Mouse (Mus musculus): ENCODE results near the gene Qk.

Qk gene

DNA sequence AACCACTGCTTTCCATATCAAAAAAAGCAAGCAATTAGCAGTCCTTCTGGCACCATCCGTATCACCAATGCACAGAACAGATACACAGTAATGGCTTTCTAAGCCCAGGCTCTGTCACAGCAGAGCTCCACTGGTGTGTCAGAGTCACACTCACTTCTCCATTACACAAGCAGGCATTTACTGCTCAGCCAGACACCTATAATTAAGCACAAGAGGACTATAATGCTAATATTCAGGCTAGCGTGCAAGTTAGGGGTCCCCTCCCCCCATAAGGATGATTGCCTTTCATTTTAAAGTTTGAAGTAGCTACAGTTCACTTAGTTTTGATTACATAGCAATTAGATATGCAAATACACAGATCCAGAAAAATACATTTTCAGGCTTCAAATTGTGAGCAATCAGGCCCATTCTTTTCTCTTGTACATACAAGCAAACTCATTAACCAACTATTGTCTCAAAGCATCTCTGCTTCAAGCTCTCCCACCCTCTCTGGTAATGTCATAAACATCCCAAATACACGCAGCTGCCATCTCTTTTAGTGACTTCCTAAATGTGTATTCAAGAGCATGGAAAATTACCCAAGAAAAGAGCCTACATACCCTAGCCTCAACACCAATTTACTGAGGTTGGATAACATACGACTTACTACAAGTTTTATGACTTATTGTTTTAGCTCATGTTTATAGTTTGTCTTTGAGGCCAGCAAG is 68.2 kb downstream of the Qk start:
- DNase-seq (ENCODE audit: low read depth, low spot score), result no peak

DNA sequence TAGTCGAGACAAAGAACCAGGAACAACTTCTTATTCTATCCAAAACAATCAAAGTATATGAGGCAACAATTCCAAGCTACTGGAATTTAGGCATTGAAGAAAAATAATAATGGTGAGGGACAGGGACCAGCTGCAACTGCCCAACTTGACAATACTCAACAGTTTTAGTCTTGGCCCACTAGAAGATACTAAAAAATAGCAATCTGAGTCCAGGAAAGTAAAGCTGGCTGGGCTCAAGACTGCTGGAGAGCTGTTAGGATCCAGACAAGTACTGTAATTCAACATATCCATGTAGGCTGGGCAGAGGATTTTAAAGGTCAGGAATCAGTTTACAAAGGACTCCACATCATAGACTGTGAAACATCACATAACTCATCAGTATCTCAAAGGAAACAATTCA is 79.6 kb downstream of the Qk start:
- no peak for DNase-seq (ENCODE audit: low read depth, low spot score)

DNA sequence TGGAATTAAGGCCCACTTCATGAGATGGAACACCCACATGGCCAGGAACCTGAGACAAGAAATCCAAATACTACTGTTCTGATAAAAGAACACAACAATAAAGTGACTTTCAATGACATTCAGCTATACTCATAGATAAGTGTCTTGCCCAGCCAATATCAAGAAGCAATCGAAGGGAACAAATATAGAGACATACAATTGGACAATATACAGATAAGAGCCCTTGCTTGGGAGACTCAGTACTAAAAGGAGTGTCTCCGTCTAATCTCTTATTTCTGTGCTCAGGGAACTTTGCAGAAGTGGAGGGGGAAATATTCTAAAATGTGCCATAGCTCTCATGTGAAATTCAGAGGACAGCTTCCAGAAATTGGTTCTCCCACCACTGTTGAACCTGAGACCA is 83.1 kb downstream of the Qk start:
- no peak for DNase-seq (ENCODE audit: low read depth, low spot score)

DNA sequence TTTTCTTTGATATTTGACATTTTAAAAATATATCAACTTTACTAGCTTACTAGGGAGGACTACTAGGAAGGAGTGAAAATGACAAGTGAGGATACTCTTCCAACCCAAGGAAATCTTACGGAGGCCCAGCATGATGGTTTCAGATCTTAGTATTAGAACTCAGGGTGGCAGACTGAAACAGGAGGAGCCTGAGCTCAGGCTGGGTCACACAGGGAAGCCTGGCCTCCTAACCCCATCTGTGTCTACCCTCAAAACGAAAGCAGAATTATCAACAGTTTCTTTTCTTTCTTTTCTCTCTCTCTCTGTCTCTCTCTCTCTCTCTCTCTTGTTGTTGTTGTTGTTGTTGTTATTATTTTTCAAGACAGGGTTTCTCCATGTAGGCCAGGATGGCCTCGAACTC is 87.2 kb downstream of the Qk start:
- no peak for DNase-seq (ENCODE audit: low read depth, low spot score)

DNA sequence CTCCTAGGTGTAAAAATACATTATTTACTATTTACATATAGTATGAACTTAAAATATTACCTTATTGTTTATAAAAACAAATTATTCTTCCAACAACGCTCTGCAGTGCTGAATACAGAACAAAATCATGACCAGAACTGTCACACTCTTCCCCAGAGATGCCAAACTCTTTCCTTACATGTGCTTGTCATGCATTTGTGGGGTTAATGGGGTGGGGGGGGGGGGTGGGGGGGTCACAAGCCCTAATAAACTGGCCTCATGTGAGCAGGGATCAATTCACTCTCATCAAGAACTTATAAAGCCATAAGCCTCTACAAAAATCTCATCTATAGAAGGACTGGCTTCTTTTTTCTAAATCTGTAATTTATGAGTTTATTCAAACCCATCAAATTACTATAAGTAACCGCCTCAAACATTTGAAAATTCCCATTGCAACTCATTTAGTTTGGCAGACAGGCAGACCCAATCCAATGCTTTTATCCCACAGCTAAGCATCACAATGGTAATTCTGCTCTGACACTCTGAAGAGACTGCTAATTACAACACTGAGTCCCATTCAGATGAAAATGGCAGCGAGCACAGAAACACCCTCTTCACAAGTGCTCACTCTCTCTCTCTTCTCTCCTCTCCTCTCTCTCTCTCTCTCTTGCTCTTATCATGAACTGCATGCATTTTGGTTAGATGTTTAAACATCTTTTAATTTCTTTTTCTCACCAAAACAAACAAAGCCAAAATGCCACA is 91.7 kb downstream of the Qk start:
- DNase-seq (ENCODE audit: low read depth, low spot score), result peak; percentile 30

DNA sequence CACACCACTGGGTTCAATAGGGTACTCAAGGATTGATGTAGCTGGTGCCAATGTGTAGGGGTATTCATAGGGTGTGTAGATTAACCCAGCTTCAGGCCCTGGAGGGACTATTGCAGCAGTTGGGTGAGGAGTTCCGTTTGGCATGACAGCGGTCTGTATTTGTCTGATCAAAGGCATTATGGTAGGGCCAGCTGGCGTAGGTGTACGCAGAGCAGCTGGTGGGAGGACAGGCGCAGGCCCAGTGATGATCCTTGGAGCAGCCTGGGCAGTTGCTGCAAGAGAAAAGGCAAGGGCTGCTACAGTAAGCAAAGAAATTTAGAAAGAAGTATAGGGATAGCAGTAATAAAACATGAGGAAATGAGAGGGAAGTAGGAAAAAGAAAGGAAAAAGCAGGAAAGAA is 103.5 kb downstream of the Qk start:
- no peak for DNase-seq (ENCODE audit: low read depth, low spot score)

DNA sequence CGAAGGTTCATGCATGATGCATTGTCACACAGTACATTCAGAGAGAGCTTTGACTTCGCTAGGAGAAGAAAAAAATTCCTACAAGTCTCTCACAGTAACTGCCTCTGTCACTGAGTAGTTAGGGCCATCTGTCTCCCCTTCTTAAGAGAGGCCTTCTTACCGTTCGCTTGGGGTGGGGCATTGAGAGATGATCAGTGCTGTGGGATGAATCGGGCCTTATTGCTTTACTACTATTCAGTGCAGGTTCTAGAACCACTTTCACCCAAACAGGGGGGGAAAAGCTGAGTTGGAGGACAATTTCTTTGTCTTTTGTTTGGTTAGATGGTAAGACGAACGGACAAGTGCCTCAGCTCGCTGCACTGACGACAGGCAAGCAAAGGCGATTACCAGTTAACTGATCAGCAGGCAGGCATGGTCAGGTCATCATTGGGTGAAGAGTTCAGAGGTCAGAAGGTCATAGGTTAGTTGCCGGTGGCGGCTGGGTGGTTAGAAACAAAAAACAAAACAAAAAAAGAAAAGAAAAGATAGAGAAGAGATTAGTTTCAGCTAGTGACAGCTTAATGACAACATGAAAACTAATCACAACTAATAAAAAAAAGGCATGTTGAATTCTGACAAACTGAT is 110.4 kb downstream of the Qk start:
- DNase-seq (ENCODE audit: low read depth, low spot score), result peak; percentile 62

DNA sequence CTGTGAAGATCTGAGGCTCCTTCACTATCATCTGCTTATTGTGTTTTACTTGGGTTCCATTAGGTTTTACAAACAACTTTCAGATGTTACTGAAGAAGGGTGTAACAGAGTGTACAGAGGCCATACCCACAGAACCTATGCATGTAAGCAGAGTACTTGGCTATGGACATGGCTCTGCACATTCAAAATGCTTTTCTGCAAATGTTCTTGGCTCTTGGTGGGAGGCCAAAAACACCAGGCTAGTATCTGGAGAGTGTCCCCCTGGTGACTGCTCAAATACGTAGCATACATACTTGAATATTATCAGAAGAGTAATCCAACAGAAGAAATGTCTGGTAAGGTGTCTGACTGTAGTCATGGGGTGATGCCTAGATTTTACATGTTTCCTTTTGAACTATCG is 121.0 kb downstream of the Qk start:
- no peak for DNase-seq (ENCODE audit: low read depth, low spot score)

DNA sequence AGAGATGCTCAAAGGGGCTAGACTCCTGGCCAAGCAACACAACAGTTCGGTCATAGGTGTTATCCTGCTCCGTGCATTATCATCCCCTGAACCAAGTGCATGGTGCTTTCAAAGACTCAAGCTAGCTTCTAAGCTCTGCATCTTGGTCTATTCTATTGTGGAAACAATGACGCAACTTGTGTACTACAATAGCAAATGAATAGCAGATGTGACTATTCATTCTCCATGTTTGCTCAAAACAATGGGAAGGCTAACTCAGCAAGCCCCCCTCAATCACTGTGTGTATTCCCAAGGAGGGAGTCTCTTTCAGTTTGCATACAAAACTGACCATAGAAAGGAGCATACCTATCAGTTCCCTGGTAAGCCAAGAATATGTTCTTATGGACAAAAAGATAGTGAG is 121.4 kb downstream of the Qk start:
- DNase-seq (ENCODE audit: low read depth, low spot score), result no peak

DNA sequence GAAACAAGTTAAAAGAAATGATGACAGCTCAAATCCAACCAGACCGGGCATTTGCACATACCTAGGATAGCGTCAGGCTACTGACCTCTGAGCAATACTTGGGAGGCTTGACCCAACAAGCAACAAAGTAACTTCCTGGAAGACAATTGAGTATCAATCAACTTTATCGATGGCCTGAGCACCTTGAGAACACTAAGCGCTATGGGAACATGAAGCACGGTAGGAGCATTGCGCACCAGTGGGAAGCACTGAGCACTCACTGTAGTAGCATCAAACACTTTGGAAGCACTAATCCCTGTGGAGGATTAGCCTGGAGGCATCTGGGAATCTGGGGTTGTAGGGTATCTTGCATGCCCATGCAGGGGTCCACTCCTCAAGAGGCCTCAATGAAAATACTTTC is 124.0 kb downstream of the Qk start:
- DNase-seq (ENCODE audit: low read depth, low spot score), result no peak

DNA sequence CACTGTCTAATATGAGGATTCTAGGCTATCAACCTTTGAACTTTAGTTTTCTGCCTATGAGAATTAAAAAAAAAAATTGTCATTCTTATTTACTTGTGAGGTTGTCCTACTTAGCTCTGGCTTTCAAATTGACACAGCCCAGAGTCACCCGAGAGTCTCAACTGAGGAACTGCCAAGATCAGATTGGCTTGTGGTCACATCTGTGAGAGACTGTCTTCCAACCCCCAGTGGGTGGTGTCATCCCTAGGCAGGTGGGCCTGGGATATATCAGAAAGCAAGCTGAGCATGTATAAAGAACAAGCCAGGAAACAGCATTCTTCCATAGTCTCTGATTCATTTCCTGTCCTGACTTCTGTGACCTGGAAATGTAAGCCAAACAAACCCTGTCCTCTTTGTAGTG is 128.8 kb downstream of the Qk start:
- no peak for DNase-seq (ENCODE audit: low read depth, low spot score)

DNA sequence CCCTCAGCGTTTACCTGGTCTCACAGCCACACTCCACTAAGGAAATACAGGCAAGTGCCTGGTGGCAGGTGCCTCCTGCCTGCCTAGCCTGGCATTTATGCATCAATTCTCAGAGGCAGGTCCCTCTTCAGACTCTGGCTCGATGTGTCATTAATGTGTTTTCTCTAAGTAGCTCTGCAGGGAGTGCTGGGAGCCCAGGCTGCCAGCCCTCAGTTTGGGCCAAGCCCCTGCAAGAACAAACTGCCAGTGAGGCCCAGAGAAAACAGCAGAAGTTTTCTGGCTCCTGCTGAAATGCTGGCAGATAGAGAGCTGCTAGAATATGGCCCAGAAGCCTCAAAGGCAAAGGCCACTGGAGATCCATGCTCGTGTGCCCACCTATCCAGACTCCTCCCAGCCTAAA is 131.2 kb downstream of the Qk start:
- DNase-seq (ENCODE audit: low read depth, low spot score), result no peak

DNA sequence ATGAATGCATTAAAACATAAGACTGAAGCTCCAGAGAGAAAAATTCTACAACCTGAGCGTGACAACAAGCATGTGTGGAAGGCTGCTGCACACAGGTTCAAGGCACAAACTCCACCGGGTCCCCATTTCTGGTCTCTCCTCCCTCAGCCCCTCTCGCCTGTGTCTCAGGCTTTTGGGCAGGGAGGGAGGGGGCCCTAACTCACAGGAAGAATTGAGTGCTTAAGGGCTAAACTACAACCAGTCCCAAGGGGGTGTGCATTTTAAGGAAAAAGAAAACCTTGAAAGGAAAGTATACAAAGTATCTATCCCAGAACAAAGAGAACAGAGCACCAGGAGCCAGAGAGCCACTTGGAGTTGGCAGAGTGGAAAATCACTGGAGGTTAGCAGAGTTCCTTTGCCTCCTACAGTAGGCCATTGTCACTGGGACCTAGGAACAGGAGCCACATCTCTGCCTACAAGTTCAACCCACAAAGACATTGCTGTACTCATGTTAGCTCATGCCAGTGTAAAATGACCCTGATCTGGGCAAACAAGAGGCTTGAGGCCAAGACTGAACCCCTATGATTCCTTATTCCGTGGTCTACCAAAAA is 132.1 kb downstream of the Qk start:
- no peak for DNase-seq (ENCODE audit: low read depth, low spot score)

DNA sequence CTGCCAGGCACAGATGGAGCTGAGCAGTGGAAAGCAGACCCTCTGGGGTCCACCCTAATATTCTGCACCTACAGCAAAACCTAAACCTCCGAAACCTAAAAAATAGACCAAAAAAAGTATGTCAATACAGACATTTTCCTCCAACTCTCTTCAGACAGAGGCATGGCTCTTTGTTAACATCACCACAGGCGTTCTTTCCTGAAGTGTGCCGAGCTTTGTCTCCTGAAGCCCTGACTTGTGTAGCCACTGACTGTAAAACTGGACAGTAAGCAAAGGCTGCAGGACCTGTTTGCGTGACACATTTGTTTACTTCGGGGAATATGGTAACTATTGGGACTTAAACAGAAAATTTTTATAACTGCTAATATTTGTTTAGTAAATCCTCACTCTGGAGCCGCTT is 137.9 kb downstream of the Qk start:
- no peak for DNase-seq (ENCODE audit: low read depth, low spot score)

DNA sequence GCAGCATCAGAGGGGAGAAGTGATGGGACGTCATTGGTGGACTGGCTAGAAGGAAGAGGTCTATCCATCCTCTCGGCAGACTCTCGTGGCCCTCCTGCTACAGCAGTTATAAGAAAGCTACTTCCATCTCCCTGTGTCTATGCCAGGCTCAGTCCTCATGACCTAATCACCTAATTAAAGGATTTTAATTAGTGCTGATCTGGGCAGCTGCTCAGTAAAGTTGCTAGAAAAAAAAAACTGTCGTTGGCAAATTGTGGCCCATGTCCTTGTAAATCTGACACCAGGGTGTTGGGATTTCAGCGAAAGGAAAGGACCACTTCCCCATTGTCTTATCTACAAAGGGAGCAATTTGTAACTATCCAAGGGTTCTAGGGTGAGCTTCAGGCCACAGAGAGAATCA is 142.6 kb downstream of the Qk start:
- no peak for DNase-seq (ENCODE audit: low read depth, low spot score)

DNA sequence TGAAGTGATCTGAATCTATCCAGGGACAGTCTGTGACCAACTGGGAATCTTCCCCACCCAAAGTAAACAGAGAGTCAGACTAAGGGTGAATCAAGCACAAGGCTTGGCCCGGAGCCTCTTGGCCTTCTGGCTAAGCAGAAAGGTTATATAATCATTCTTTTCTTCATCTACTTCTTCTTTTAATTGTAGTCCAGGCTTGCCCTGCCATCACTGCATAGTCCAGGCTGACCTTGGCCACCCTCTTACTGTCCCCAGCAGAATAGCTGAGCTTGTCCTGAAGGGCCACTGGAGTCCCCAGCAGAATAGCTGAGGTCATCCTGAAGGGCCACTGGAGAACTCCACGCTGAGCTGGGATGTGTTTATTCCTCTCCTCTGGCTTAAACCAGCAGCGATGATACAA is 158.4 kb downstream of the Qk start:
- DNase-seq (ENCODE audit: low read depth, low spot score), result no peak

DNA sequence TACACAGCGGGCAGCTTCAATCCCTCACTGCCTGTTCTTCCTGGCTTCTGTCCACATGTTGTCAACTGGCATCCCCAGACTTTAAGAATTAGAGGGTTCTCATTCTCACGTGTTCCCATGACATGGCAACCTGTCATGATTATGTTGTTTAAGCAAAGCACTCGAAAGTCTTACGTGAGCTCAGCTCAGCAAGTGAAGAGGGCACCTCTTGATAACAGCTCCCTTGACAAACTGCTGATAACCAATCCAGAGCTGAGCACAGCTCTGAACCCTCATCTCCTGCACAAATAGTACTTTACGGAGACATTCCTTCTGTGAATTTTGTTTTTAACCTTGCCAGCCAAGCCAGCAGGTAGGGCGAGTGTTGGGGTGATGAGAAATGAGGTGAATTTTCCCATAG is 159.2 kb downstream of the Qk start:
- no peak for DNase-seq (ENCODE audit: low read depth, low spot score)

DNA sequence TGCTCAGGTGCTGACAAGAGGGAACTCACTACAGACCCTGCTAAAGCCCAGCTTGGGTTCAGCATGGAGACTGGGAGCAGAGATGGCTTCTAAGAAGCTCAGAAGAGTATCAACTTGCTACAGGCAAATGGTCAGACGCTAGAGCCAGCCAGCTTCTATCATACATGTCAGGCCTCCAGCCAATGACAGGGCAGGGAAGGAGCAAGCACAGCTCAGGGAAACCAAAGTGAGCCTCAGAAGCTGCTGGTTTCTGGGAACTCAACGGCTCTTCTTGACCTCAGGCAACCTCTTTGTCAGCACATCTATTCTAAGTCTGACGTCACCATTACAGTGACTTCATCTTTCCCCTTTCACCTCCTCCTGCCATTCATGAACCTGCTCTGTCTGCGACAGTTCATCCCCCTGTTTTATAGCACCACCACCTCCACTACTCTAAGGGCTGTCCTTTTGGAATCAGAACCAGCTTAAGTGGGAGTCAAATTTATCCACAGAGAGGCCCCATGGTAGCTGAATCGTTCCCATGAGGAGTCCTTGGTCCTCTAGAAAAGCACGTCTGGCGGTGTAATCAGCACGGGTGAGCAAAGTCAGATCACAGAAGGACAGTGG is 166.7 kb downstream of the Qk start:
- DNase-seq (ENCODE audit: low read depth, low spot score), result no peak

Measured in ES-CJ7 (cell line).